Mouse (Mus musculus) hindbrain, embryonic 12.5 days (tissue): ENCODE results near the gene Colca2. TPM values are rescaled to one million over a fixed set of nuclear protein-coding genes. Genes with fewer than 3 reads are reported as not detected.

Experiments
- ATAC-seq: fragments of 200-750 bp; cut with Nextera tagmentation; 2 replicates; pipeline ENCODE4 v1.8.0; 2017; ENCODE audit warnings: moderate TSS enrichment; ENCODE audit not compliant: low FRiP score
- H3K27ac ChIP-seq: fragments of 300-500 bp; sonication (generic); 2 replicates; pipeline ENCODE4 v1.5.1; 2016; ENCODE audit warnings: mild to moderate bottlenecking
- H3K27me3 ChIP-seq: fragments of 300-500 bp; sonication (generic); 2 replicates; pipeline ENCODE4 v1.6.1; 2016; ENCODE audit warnings: mild to moderate bottlenecking
- H3K36me3 ChIP-seq: fragments of 300-500 bp; sonication (generic); 2 replicates; pipeline ENCODE4 v1.6.1; 2016; ENCODE audit warnings: mild to moderate bottlenecking
- H3K4me1 ChIP-seq: fragments of 300-500 bp; sonication (generic); 2 replicates; pipeline ENCODE4 v1.6.1; 2016
- H3K4me2 ChIP-seq: fragments of 300-500 bp; sonication (generic); replicated peaks from 2 replicates; pipeline ENCODE4 v1.6.1; 2016; ENCODE audit warnings: mild to moderate bottlenecking
- H3K4me3 ChIP-seq: fragments of 300-500 bp; sonication (generic); 2 replicates; pipeline ENCODE4 v1.5.1; 2016; ENCODE audit warnings: mild to moderate bottlenecking
- H3K9ac ChIP-seq: fragments of 300-500 bp; sonication (generic); 2 replicates; pipeline ENCODE4 v1.6.1; 2016; ENCODE audit warnings: mild to moderate bottlenecking, moderate library complexity
- H3K9me3 ChIP-seq: fragments of 300-500 bp; sonication (generic); replicated peaks from 2 replicates; pipeline ENCODE4 v1.6.1; 2016; ENCODE audit warnings: mild to moderate bottlenecking
- WGBS: fragments of 180-500 bp; shearing (Covaris S2); methylation state at CpG from one replicate; pipeline ENCODE4 v1.1.7; 2016; 5-methylcytosine and 5-hydroxymethylcytosine counted together
- polyA plus RNA-seq: library from polyadenylated mRNA; unstranded; fragments of >200 nt; fragmentation: Nextera tagmentation; extraction: Ambion mirVana; gene quantifications from 2 replicates; pipeline ENCODE4 v1.2.1, GENCODE M21; 2016

Gene Colca2
- polyA plus RNA-seq, 1 experiment from 2014 or later: 2.1 TPM

- Histone ChIP-seq H3K27me3 (no peaks in the 10 kb centered on the region), H3K4me2 (no peak overlapping the region), H3K4me1 (no peaks in the 10 kb centered on the region), H3K9me3 (no peaks in the 10 kb centered on the region), H3K36me3 (no peaks in the 10 kb centered on the region), H3K4me3 (no peak overlapping the region), H3K9ac (no peak overlapping the region), H3K27ac (no peak overlapping the region)
- ATAC-seq: no peak
- 77% methylated on average over 4 of the region's 4 CpGs for WGBS
These were observed 21.4 kb downstream of the Colca2 start for GRCm38 (mm10) chr9:51256780-51257502.

- no peaks in the 10 kb centered on the region for H3K36me3 ChIP-seq
- H3K4me3 ChIP-seq: no peak overlapping the region
- no peak overlapping the region for H3K9ac ChIP-seq
- no peaks in the 10 kb centered on the region for H3K9me3 ChIP-seq
- H3K27ac ChIP-seq: no peak overlapping the region
- H3K4me1 ChIP-seq: no peaks in the 10 kb centered on the region
- no peak overlapping the region for H3K4me2 ChIP-seq
- 68% methylated on average over 12 of the region's 12 CpGs for WGBS
- no peak for ATAC-seq
- H3K27me3 ChIP-seq: peaks cover 24% of the 10 kb centered on the region
These were observed 39.5 kb downstream of the Colca2 start for GRCm38 (mm10) chr9:51238741-51239385.

- H3K27me3 ChIP-seq: peaks cover 38% of the 10 kb centered on the region
- no peak for ATAC-seq
These were observed 46.2 kb downstream of the Colca2 start for GRCm38 (mm10) chr9:51232163-51232562.

GRCm38 (mm10) chr9:51230701-51231389, 47.5 kb downstream of the Colca2 start:
- ATAC-seq: no peak
- 87% methylated on average over 4 of the region's 4 CpGs for WGBS

More at GRCm38 (mm10) chr9:51232163-51232562, 46.2 kb downstream of the Colca2 start:
- Histone ChIP-seq H3K4me1 (no peaks in the 10 kb centered on the region), H3K9ac (no peak overlapping the region), H3K36me3 (no peaks in the 10 kb centered on the region), H3K4me2 (no peak overlapping the region), H3K27ac (no peak overlapping the region), H3K9me3 (no peaks in the 10 kb centered on the region), H3K4me3 (no peak overlapping the region)
- 89% methylated on average over 8 of the region's 8 CpGs for whole genome bisulfite sequencing

GRCm38 (mm10) chr9:51225636-51226166, 52.7 kb downstream of the Colca2 start:
- Histone ChIP-seq H3K4me2 (no peak overlapping the region), H3K9ac (no peak overlapping the region), H3K27ac (no peak overlapping the region), H3K9me3 (no peaks in the 10 kb centered on the region), H3K4me3 (no peak overlapping the region), H3K36me3 (no peaks in the 10 kb centered on the region), H3K27me3 (peaks cover 16% of the 10 kb centered on the region), H3K4me1 (no peaks in the 10 kb centered on the region)
- WGBS: 87% methylated on average over 5 of the region's 5 CpGs
- ATAC-seq: no peak

More at GRCm38 (mm10) chr9:51230701-51231389, 47.5 kb downstream of the Colca2 start:
- H3K9me3 ChIP-seq: no peaks in the 10 kb centered on the region
- H3K4me1 ChIP-seq: no peaks in the 10 kb centered on the region
- peaks cover 32% of the 10 kb centered on the region for H3K27me3 ChIP-seq
- H3K9ac ChIP-seq: no peak overlapping the region
- H3K27ac ChIP-seq: no peak overlapping the region
- no peaks in the 10 kb centered on the region for H3K36me3 ChIP-seq
- H3K4me2 ChIP-seq: no peak overlapping the region
- H3K4me3 ChIP-seq: no peak overlapping the region

Other genes with a start within 250 kb of the Colca2 start
- not detected in 2 replicates for gene Btg4, start 217.7 kb downstream of the Colca2 start, polyA plus RNA-seq
- gene Layn, start 201.5 kb downstream of the Colca2 start, polyA plus RNA-seq: 0.84 and 2.5 TPM in 2 replicates
- 1.3 and 1.9 TPM in 2 replicates for gene 4833427G06Rik, start 176.5 kb downstream of the Colca2 start, polyA plus RNA-seq
- 0.05 and 0.06 TPM in 2 replicates for gene Gm32742, start 113.1 kb downstream of the Colca2 start, polyA plus RNA-seq
- gene Pou2af1, start 64.9 kb downstream of the Colca2 start, polyA plus RNA-seq: 0.23 TPM in 1 of 2 replicates, not detected in the other
- gene 1810046K07Rik, start 50.3 kb upstream of the Colca2 start, polyA plus RNA-seq: not detected in 2 replicates